Mouse (Mus musculus): Measurements from ENCODE around the gene Foxp2. TPM values are rescaled to one million over a fixed set of nuclear protein-coding genes. Genes with fewer than 3 reads are reported as not detected.

The Foxp2 gene
- total RNA-seq, 2 experiments from 2014 or later = not detected

GRCm38 (mm10) chr6:15063246-15063645 is 162.1 kb downstream of the Foxp2 start:
- no peak for ATAC-seq (replicated peaks; ENCODE audit: poor library complexity, severe bottlenecking)

- ATAC-seq (replicated peaks; ENCODE audit: poor library complexity, severe bottlenecking) = no peak
Measured at GRCm38 (mm10) chr6:15101548-15101947, 200.4 kb downstream of the Foxp2 start.

- no peak for ATAC-seq (replicated peaks; ENCODE audit: poor library complexity, severe bottlenecking)
Measured at GRCm38 (mm10) chr6:15120916-15121315, 219.8 kb downstream of the Foxp2 start.

GRCm38 (mm10) chr6:15121339-15121738 is 220.2 kb downstream of the Foxp2 start:
- ATAC-seq (replicated peaks; ENCODE audit: poor library complexity, severe bottlenecking) = no peak

GRCm38 (mm10) chr6:15130142-15130541 is 229.0 kb downstream of the Foxp2 start:
- no peak for ATAC-seq (replicated peaks; ENCODE audit: poor library complexity, severe bottlenecking)

- no peak for ATAC-seq (replicated peaks; ENCODE audit: poor library complexity, severe bottlenecking)
Measured at GRCm38 (mm10) chr6:15142094-15142493, 240.9 kb downstream of the Foxp2 start.

GRCm38 (mm10) chr6:15151619-15152018 is 250.5 kb downstream of the Foxp2 start:
- ATAC-seq (replicated peaks; ENCODE audit: poor library complexity, severe bottlenecking) = no peak

GRCm38 (mm10) chr6:15163508-15164053 is 262.4 kb downstream of the Foxp2 start:
- ATAC-seq (replicated peaks; ENCODE audit: poor library complexity, severe bottlenecking) = peak; percentile 63; the same call in 1 of the 2 replicates

- no peak for ATAC-seq (replicated peaks; ENCODE audit: poor library complexity, severe bottlenecking)
Measured at GRCm38 (mm10) chr6:15176754-15177153, 275.6 kb downstream of the Foxp2 start.

GRCm38 (mm10) chr6:15192877-15193276 is 291.7 kb downstream of the Foxp2 start:
- no peak for ATAC-seq (replicated peaks; ENCODE audit: poor library complexity, severe bottlenecking)

- no peak for ATAC-seq (replicated peaks; ENCODE audit: poor library complexity, severe bottlenecking)
Measured at GRCm38 (mm10) chr6:15242176-15242942, 341.2 kb downstream of the Foxp2 start.

GRCm38 (mm10) chr6:15257393-15257792 is 356.2 kb downstream of the Foxp2 start:
- ATAC-seq (replicated peaks; ENCODE audit: poor library complexity, severe bottlenecking) = no peak

- no peak for ATAC-seq (replicated peaks; ENCODE audit: poor library complexity, severe bottlenecking)
Measured at GRCm38 (mm10) chr6:15257893-15258292, 356.7 kb downstream of the Foxp2 start.

- no peak for ATAC-seq (replicated peaks; ENCODE audit: poor library complexity, severe bottlenecking)
Measured at GRCm38 (mm10) chr6:15268136-15268535, 367.0 kb downstream of the Foxp2 start.

- no peak for ATAC-seq (replicated peaks; ENCODE audit: poor library complexity, severe bottlenecking)
Measured at GRCm38 (mm10) chr6:15285213-15285612, 384.1 kb downstream of the Foxp2 start.

- no peak for ATAC-seq (replicated peaks; ENCODE audit: poor library complexity, severe bottlenecking)
Measured at GRCm38 (mm10) chr6:15294081-15294480, 392.9 kb downstream of the Foxp2 start.

- no peak for ATAC-seq (replicated peaks; ENCODE audit: poor library complexity, severe bottlenecking)
Measured at GRCm38 (mm10) chr6:15299279-15299678, 398.1 kb downstream of the Foxp2 start.

GRCm38 (mm10) chr6:15310671-15311070 is 409.5 kb downstream of the Foxp2 start:
- ATAC-seq (replicated peaks; ENCODE audit: poor library complexity, severe bottlenecking) = no peak

- ATAC-seq (replicated peaks; ENCODE audit: poor library complexity, severe bottlenecking) = no peak
Measured at GRCm38 (mm10) chr6:15316948-15317347, 415.8 kb downstream of the Foxp2 start.

GRCm38 (mm10) chr6:15318343-15318742 is 417.2 kb downstream of the Foxp2 start:
- no peak for ATAC-seq (replicated peaks; ENCODE audit: poor library complexity, severe bottlenecking)

GRCm38 (mm10) chr6:15321551-15321974 is 420.4 kb downstream of the Foxp2 start:
- ATAC-seq (replicated peaks; ENCODE audit: poor library complexity, severe bottlenecking) = no peak

- no peak for ATAC-seq (replicated peaks; ENCODE audit: poor library complexity, severe bottlenecking)
Measured at GRCm38 (mm10) chr6:15323099-15323498, 421.9 kb downstream of the Foxp2 start.
